Mouse (Mus musculus) E14TG2a.4 (cell line): ENCODE measurements around the gene Sepsecs.

Experiments
- CTCF ChIP-seq: conservative IDR thresholded peaks from 2 replicates; pipeline ENCODE4 v1.5.1; 2014; ENCODE audit warnings: low read length
- NANOG ChIP-seq: IDR thresholded peaks from 2 replicates; pipeline ENCODE4 v1.6.1; 2014; ENCODE audit warnings: borderline replicate concordance, low read length, mixed read lengths

DNA sequence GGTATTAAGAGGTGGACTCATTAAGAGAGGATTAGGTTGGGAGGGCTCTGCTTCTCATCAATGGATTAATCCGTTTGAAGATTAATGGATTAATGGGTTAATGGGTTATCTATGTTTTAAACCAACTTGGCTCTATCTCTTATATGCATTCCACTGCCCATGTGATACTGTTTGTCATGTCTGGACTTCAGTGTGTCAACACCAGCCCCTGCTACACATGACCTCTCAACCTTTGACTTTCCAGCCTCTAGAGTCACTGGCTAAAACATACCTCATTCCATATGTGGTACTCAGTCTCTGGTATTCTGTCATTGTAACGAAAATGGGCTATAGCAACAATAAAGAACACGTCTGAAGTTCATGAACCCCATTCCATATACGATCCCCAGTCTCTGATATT, 11.6 kb upstream of the Sepsecs start:
- TF ChIP-seq CTCF (no peak), NANOG (no peak)
